ENCODE assay signal across 9 mouse cellular contexts in genomic region chr14:89181386-89181979, GRCm38 (mm10).
DNase-seq lines count a peak whose midpoint lies in the region; ATAC-seq and TF ChIP-seq lines count a peak whose summit lies in the region.
"Had no signal": no experiment of that assay in that cellular context is flagged by ENCODE, and none has a peak within 500 bp of the region (broad histone marks: within the 10 kb centered on the region; RNA-seq: fewer than 3 reads in every experiment).

No protein-coding gene starts in this region.

- no peaks in the 10 kb centered on the region for H3K36me3 ChIP-seq in intestine, postnatal 0 days (ENCODE audit: control insufficient read depth, insufficient read depth)
- no peaks in the 10 kb centered on the region for H3K36me3 ChIP-seq in intestine, embryonic 15.5 days
- no peaks in the 10 kb centered on the region for H3K36me3 ChIP-seq in neural tube, embryonic 11.5 days (ENCODE audit: control insufficient read depth, insufficient read depth, low read length)
- no peaks in the 10 kb centered on the region for H3K36me3 ChIP-seq in neural tube, embryonic 15.5 days

- no peaks in the 10 kb centered on the region for H3K4me1 ChIP-seq in intestine, postnatal 0 days (replicated peaks; ENCODE audit: control insufficient read depth, insufficient read depth, low read length)
- H3K4me1 ChIP-seq in intestine, embryonic 15.5 days (replicated peaks) = no peaks in the 10 kb centered on the region
- H3K4me1 ChIP-seq in neural tube, embryonic 11.5 days (ENCODE audit: control insufficient read depth, insufficient read depth, low read length) = no peaks in the 10 kb centered on the region
- no peaks in the 10 kb centered on the region for H3K4me1 ChIP-seq in neural tube, embryonic 15.5 days

- no peak overlapping the region for H3K9ac ChIP-seq in intestine, postnatal 0 days (ENCODE audit: low read depth, low read length)
- H3K9ac ChIP-seq in intestine, embryonic 15.5 days = no peak overlapping the region
- no peak overlapping the region for H3K9ac ChIP-seq in neural tube, embryonic 11.5 days (ENCODE audit: low read length)
- H3K9ac ChIP-seq in neural tube, embryonic 15.5 days (replicated peaks) = no peak overlapping the region

- no peaks in the 10 kb centered on the region for H3K9me3 ChIP-seq in intestine, postnatal 0 days (ENCODE audit: control insufficient read depth)
- H3K9me3 ChIP-seq in intestine, embryonic 15.5 days = no peaks in the 10 kb centered on the region
- no peaks in the 10 kb centered on the region for H3K9me3 ChIP-seq in neural tube, embryonic 11.5 days (ENCODE audit: control insufficient read depth, low read length)
- no peaks in the 10 kb centered on the region for H3K9me3 ChIP-seq in neural tube, embryonic 15.5 days (replicated peaks)

- H3K27me3 ChIP-seq in intestine, postnatal 0 days (replicated peaks; ENCODE audit: control insufficient read depth, insufficient read depth, low read length) = no peaks in the 10 kb centered on the region
- H3K27me3 ChIP-seq in intestine, embryonic 15.5 days (replicated peaks) = no peaks in the 10 kb centered on the region
- H3K27me3 ChIP-seq in neural tube, embryonic 11.5 days (ENCODE audit: control insufficient read depth, insufficient read depth, low read length) = no peaks in the 10 kb centered on the region
- H3K27me3 ChIP-seq in neural tube, embryonic 15.5 days (replicated peaks) = no peaks in the 10 kb centered on the region

- peak; percentile 13 for DNase-seq in neural tube, embryonic 11.5 days (ENCODE audit: low spot score)
- peak; percentile 17 for DNase-seq in telencephalon, adult 2 months (ENCODE audit: low read depth, low spot score)
- no peak for DNase-seq in thymus, postnatal 10 days (ENCODE audit: low spot score in 2 of 2)
- no peak for DNase-seq in right cerebral cortex, postnatal 36 days (ENCODE audit: low spot score in 2 of 2)
- DNase-seq: kidney, adult 8-10 months had no signal

- no peak overlapping the region for H3K27ac ChIP-seq in intestine, postnatal 0 days (ENCODE audit: low read depth, low read length)
- no peak overlapping the region for H3K27ac ChIP-seq in intestine, embryonic 15.5 days
- H3K27ac ChIP-seq in neural tube, embryonic 11.5 days (ENCODE audit: low read depth, low read length) = no peak overlapping the region
- H3K27ac ChIP-seq in neural tube, embryonic 15.5 days (replicated peaks) = no peak overlapping the region

- 43% methylated on average over 2 of the region's 2 CpGs for WGBS in intestine, postnatal 0 days
- 37% methylated on average over 2 of the region's 2 CpGs for WGBS in intestine, embryonic 15.5 days
- 55% methylated on average over 2 of the region's 2 CpGs for WGBS in neural tube, embryonic 11.5 days
- 29% methylated on average over 2 of the region's 2 CpGs for WGBS in neural tube, embryonic 15.5 days

- no peak overlapping the region for H3K4me2 ChIP-seq in intestine, postnatal 0 days (replicated peaks; ENCODE audit: low read depth)
- no peak overlapping the region for H3K4me2 ChIP-seq in intestine, embryonic 15.5 days (replicated peaks)
- no peak overlapping the region for H3K4me2 ChIP-seq in neural tube, embryonic 11.5 days (ENCODE audit: low read depth)
- no peak overlapping the region for H3K4me2 ChIP-seq in neural tube, embryonic 15.5 days

- no peak for ATAC-seq in intestine, postnatal 0 days
- ATAC-seq in intestine, embryonic 15.5 days = no peak
- ATAC-seq in neural tube, embryonic 11.5 days (ENCODE audit: insufficient read depth, low FRiP score, low TSS enrichment) = no peak
- ATAC-seq in neural tube, embryonic 15.5 days (ENCODE audit: low FRiP score) = no peak
- peak; percentile 63; the same call in 1 of the 2 replicates for ATAC-seq in common myeloid progenitor, adult 5-6 weeks (replicated peaks; ENCODE audit: low read depth, poor library complexity, severe bottlenecking)

- H3K4me3 ChIP-seq in intestine, postnatal 0 days (ENCODE audit: low read depth, low read length) = no peak overlapping the region
- H3K4me3 ChIP-seq in intestine, embryonic 15.5 days (replicated peaks) = no peak overlapping the region
- H3K4me3 ChIP-seq in neural tube, embryonic 11.5 days (ENCODE audit: low read depth, low read length) = no peak overlapping the region
- H3K4me3 ChIP-seq in neural tube, embryonic 15.5 days (replicated peaks) = no peak overlapping the region

- peak; percentile 68 for TF ChIP-seq CTCF in intestine, postnatal 0 days (IDR thresholded peaks at IDR 0.05; ENCODE audit: low read depth)

Comparison
In these comparisons a context has a peak if more than half of its experiments do, and no peak if none do; other contexts are left out.
1. DNase-seq: peak in neural tube, embryonic 11.5 days (single experiment) and telencephalon, adult 2 months (single experiment); none in thymus, postnatal 10 days (0 of 2) and right cerebral cortex, postnatal 36 days (0 of 2).